Mouse (Mus musculus) right cerebral cortex, postnatal 14 days (tissue): Measurements from ENCODE around the gene Rhobtb3.
"Not testable (repeated sequence)": the region's sequence is repeated elsewhere in the genome, so short reads cannot be mapped to it uniquely, and the experiment has no call there.

Experiments used
- DNase-seq: peaks from one replicate; pipeline ENCODE4 v3.0.0; 2022

The Rhobtb3 gene

DNA sequence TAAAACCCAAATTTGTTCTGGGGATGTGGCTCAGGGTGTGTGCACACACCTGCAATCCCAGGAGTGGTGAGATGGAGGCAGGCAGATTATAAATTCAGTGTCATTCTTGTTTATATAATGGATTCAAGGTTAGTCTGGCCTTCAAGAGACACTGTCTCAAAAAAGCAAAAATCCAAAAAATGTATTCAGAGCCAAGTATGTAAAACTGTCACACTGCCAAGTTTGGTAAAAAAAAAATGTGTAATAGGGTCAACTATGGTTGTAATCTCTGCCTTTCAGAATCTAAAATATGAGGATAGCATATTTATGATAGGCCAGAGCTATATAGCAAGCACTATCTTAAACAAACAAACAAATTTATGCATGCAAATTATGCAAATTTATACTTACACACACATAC, 15.8 kb downstream of the Rhobtb3 start:
- DNase-seq = no peak

GRCm38 (mm10) chr13:75914151-75914550, 29.6 kb downstream of the Rhobtb3 start:
- no peak for DNase-seq

- no peak for DNase-seq
These were observed 35.5 kb downstream of the Rhobtb3 start for GRCm38 (mm10) chr13:75908187-75908586.

- no peak for DNase-seq
These were observed 36.6 kb downstream of the Rhobtb3 start for GRCm38 (mm10) chr13:75907133-75907532.

GRCm38 (mm10) chr13:75904660-75905059, 39.1 kb downstream of the Rhobtb3 start:
- DNase-seq = no peak

DNA sequence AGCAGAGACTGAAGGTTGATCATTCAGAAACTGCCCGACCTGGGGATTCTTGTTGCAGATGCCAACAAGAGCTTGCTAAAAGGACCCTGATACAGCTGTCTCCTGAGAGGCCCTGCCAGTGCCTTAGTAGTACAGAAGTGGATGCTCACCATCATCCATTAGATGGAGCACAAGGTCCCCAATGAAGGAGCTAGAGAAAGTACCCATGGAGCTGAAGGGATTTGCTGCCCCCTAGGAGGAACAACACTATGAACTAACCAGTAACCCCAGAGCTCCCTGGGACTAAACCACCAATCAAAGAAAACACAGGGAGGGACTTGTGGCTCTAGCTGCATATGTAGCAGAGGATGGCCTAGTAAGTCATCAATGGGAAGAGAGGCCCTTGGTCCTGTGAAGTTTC, 42.8 kb downstream of the Rhobtb3 start:
- DNase-seq = not testable (repeated sequence)

- no peak for DNase-seq
These were observed 50.8 kb downstream of the Rhobtb3 start for GRCm38 (mm10) chr13:75892876-75893275.

DNA sequence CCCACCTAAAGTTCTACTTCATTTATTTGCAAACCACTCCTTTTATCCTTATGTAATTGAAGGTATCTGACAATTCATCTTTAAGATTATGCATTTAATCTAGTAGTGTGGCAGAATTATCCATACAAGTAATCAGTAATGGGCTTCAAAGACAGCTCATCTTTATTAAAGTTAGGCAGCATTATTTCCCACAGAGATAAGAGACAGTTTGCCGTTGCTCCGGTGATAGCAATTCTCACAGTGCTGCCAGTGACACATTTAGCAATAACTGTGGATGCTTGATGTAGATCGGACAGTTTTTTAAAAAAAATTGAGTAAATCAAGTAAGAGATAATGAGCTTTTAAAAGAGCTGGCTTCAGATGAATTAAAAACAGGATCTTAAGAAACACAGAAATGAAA, 51.4 kb downstream of the Rhobtb3 start:
- DNase-seq = no peak

GRCm38 (mm10) chr13:75891868-75892267, 51.9 kb downstream of the Rhobtb3 start:
- DNase-seq = no peak

DNA sequence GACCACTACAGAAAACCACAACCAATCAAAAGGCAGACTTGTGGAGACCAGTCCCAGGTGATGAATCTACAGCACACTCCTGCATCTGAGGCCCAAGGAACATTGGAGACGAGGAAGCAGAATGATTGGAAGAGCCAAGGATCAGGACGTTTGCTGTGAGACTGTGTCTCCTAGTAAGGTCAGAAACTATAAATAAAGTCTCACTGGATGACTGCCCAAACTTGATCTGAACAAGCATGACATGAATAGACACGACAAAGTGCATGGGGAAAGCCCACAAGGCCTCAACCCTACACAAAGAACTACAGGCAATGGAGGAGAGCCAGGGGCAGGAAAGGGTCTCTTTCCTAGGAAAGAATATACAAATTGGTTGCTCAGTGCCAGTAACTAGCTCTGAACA, 59.9 kb downstream of the Rhobtb3 start:
- no peak for DNase-seq

GRCm38 (mm10) chr13:75880501-75880900, 63.2 kb downstream of the Rhobtb3 start:
- DNase-seq = no peak

DNA sequence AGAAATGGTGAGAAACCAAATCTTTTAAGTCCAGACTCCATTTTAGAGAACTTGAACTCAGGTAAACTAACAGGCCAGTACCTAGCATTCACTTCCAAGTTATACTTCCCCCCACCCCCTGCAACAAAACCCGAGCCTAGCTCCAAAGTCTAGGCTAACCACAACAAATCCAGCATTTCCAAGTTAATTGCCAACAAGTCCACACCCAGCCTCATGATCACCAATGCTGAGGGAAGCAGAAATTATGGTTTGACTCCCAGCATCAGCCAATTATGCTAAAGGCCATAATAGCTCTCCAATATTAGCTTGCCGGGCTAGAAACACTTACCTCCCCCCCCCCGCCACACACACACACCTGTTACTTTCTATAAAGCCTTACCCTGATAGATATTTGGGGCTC, 64.0 kb downstream of the Rhobtb3 start:
- DNase-seq = no peak

- DNase-seq = no peak
These were observed 65.8 kb downstream of the Rhobtb3 start for GRCm38 (mm10) chr13:75877907-75878306.

- no peak for DNase-seq
These were observed 67.1 kb downstream of the Rhobtb3 start for GRCm38 (mm10) chr13:75876592-75876991.

- DNase-seq = not testable (repeated sequence)
These were observed 67.5 kb downstream of the Rhobtb3 start for GRCm38 (mm10) chr13:75876188-75876587.

GRCm38 (mm10) chr13:75874608-75875376, 68.9 kb downstream of the Rhobtb3 start:
- no peak for DNase-seq

- DNase-seq = no peak
These were observed 75.8 kb downstream of the Rhobtb3 start for GRCm38 (mm10) chr13:75867876-75868275.

DNA sequence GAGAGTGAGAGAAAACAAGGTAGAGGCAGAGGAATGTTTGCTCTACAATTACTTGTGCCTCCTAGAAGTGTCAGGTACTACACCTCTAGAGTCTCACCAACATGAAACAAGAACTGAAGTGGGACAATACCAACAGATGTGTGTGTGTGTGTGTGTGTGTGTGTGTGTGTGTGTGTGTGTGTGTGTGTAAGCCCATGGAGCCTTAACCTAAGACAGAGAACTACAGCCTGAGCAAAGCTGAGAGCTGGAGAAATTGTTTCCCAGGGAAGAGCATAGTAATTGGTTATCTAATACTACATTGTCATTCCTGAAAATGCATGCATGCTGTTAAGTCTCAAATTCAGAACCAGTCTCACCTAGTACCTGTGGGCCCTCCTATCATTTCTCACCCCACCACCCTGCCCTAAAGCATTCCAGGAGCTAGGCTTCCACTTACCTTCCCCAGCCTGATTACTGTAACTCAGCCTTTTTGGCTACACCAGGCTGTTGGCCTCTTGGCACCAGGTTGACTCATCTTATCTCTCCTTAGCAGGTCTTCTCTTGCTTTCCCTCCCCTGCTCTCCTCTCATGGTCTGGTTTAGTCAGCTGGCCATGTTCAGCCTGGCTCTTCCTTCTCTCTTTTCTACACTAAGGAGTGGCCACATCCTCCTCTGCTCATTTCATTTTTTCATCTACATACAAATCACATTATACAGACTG, 78.1 kb downstream of the Rhobtb3 start:
- no peak for DNase-seq

DNA sequence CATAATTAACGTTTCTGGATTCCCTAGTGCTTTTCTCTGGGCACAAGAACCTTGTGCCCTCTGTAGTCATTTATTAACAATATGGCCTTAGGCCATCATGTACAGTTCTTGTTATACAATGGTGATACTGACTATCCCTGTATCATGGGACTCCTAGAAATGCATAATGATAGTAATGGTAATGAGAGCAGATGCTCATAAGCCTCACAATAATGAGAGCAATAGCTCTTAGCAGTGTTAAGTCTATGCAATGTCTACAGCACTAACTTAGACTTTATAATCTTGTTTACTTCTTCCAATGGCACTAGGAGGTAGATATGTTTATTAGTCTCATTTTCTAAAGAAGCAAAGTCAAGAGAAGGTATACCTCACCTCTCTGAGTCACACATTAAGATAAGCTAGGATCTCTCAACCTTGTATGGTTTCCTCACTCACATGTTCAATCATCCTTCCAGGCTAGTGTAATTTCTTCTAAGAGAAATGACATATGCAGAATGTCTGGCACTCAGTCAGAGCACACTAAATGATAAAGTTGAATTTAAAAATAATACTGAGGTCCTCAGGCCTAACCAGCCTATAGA, 84.4 kb downstream of the Rhobtb3 start:
- no peak for DNase-seq

DNA sequence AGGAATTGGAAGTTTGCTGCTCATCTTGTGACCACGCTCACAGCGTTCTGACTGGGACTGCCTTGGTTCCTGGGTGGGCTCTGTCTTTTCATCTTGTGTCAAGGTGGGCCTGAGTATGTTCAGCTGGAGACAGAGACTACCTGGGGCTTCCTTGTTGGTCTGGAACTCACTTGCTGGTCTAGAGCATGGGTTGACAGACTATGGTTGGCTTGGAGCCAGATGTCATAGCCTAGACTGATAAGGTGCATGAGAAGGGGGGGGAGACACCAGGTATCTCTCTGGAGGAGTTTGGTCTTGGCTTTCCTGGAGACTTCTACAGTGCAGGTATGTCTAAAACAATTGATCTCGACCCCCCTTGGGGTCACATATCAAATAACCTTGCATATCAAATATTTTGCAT, 90.6 kb downstream of the Rhobtb3 start:
- no peak for DNase-seq

- DNase-seq = no peak
These were observed 91.7 kb downstream of the Rhobtb3 start for GRCm38 (mm10) chr13:75852027-75852426.

GRCm38 (mm10) chr13:75847027-75847426, 96.7 kb downstream of the Rhobtb3 start:
- no peak for DNase-seq

DNA sequence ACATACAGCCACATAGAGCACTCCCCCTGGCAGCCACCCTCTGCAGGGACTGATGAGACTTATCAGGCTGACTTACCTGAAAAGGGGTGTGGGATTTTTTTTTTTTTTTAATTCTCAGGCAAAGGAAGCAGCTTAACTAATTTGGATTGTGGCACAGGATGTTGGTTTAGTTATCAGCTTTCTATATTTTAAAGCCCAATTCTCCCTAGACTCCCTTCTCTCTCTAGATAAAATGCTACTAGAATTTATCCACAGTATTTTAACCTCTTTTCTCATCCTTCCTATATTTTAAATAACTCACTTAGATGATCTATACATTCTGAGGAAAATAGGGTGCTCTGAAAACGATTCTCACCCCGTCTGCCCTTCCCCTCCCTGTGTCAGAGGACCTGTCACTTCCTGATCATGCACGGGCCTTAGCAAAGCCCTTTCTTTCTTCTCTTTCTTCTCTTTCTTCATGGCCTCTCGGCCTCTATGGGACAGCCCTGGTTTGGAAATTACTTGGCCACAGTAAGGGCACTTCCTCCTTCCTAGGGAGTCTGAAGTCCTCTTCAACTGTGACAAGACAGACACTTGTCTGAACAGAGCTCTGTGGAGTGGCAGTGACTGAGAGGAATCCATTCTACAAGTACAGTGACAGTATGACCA, 98.1 kb downstream of the Rhobtb3 start:
- no peak for DNase-seq
